Mouse (Mus musculus): ENCODE data around the gene Gm5890.
"Not testable (repeated sequence)": the region's sequence is repeated elsewhere in the genome, so short reads cannot be mapped to it uniquely, and the experiment has no call there.

Gene Gm5890

DNA sequence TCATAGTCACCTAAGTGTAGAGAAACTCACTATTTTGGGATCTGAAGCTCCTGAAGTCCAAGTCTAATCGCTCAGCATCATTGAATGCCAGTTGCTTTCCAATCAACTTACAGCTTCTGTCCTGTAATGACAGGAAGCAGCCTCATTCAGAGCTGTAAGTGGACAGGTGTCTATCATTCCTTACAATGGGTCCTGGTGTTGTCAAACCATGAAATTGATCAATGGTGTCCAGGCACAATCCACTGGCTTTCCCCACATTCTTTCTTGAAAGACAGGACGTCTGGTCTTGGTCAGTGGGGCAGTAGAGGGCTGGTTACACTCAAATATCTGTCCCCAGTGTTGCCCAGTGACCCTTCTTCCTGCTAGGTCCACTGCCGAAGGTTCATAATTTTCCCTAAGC is at the start of gene Gm5890:
Gene Gm5890 (minus strand): TSS at position 101 of the 400 bp plus-strand sequence.
- DNase-seq = not testable (repeated sequence)

DNA sequence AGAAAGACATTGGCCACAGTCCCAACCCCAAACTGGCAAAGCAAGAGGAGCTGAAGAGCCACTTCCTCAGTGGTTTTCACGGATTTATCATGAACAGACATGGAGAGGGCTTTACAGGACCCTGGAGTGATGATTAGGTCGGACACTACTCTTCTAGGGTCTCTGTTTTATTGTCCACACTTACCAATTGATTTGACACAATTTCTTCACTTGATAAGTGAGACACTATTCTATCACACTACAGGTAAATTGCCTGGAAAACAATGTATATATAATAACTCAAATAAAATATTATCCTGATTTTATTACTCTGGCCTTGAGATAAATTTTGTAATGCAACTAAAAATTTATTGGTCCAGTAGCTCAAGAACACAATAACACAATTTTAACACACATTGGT is 28.9 kb downstream of the Gm5890 start, which contains the start of gene Gm4498:
Gene Gm4498 (minus strand): TSS at position 101 of the 400 bp plus-strand sequence.
- DNase-seq = not testable (repeated sequence)

All from lung, postnatal 4 days (tissue).